Mouse (Mus musculus) lung, postnatal 36 days (tissue): Measurements from ENCODE around the gene Cep128.
"Not testable (repeated sequence)": the region's sequence is repeated elsewhere in the genome, so short reads cannot be mapped to it uniquely, and the experiment has no call there.

Experiments used
- DNase-seq: peaks from one replicate; pipeline ENCODE4 v3.0.0; 2022; ENCODE audit warnings: mixed read lengths

Cep128 gene

GRCm38 (mm10) chr12:91052301-91052700, 331.9 kb downstream of the Cep128 start:
- no peak for DNase-seq

- no peak for DNase-seq
These were observed 333.4 kb downstream of the Cep128 start for GRCm38 (mm10) chr12:91050593-91051325.

GRCm38 (mm10) chr12:91041363-91041762, 342.8 kb downstream of the Cep128 start:
- no peak for DNase-seq

- no peak for DNase-seq
These were observed 343.8 kb downstream of the Cep128 start for GRCm38 (mm10) chr12:91040267-91040905.

GRCm38 (mm10) chr12:91029116-91029515, 355.1 kb downstream of the Cep128 start:
- no peak for DNase-seq

- DNase-seq: no peak
These were observed 356.5 kb downstream of the Cep128 start for GRCm38 (mm10) chr12:91027681-91028080.

- DNase-seq: no peak
These were observed 357.1 kb downstream of the Cep128 start for GRCm38 (mm10) chr12:91027100-91027499.

GRCm38 (mm10) chr12:91015075-91015474, 369.1 kb downstream of the Cep128 start:
- no peak for DNase-seq

- no peak for DNase-seq
These were observed 371.2 kb downstream of the Cep128 start for GRCm38 (mm10) chr12:91013043-91013442.

GRCm38 (mm10) chr12:91012184-91012583, 372.0 kb downstream of the Cep128 start:
- no peak for DNase-seq

- no peak for DNase-seq
These were observed 375.5 kb downstream of the Cep128 start for GRCm38 (mm10) chr12:91008736-91009135.

GRCm38 (mm10) chr12:91008170-91008569, 376.0 kb downstream of the Cep128 start:
- no peak for DNase-seq

GRCm38 (mm10) chr12:90997539-90997938, 386.7 kb downstream of the Cep128 start:
- DNase-seq: no peak

- DNase-seq: no peak
These were observed 390.9 kb downstream of the Cep128 start for GRCm38 (mm10) chr12:90993331-90993730.

- no peak for DNase-seq
These were observed 396.4 kb downstream of the Cep128 start for GRCm38 (mm10) chr12:90987782-90988181.

GRCm38 (mm10) chr12:90987259-90987658, 396.9 kb downstream of the Cep128 start:
- DNase-seq: no peak

GRCm38 (mm10) chr12:90982018-90982417, 402.2 kb downstream of the Cep128 start:
- no peak for DNase-seq

GRCm38 (mm10) chr12:90976406-90976805, 407.8 kb downstream of the Cep128 start:
- DNase-seq: not testable (repeated sequence)

GRCm38 (mm10) chr12:90975429-90975828, 408.8 kb downstream of the Cep128 start:
- no peak for DNase-seq

- DNase-seq: peak; percentile 1
These were observed 413.1 kb downstream of the Cep128 start for GRCm38 (mm10) chr12:90971156-90971555.

GRCm38 (mm10) chr12:90961386-90962017, 422.7 kb downstream of the Cep128 start:
- DNase-seq: no peak

GRCm38 (mm10) chr12:90954740-90955473, 429.3 kb downstream of the Cep128 start:
- DNase-seq: no peak
